Mouse (Mus musculus): Measurements from ENCODE around the gene Slc7a6os.

GRCm38 (mm10) chr8:106151041-106151440 lies 59.7 kb downstream of the Slc7a6os start:
- no peak for TF ChIP-seq CTCF (IDR thresholded peaks at IDR 0.05; ENCODE audit: insufficient read depth, low read depth, low read length)
- no peak for TF ChIP-seq POLR2A (IDR thresholded peaks at IDR 0.05; ENCODE audit: insufficient read depth, low read depth, low read length)
